Mouse (Mus musculus) bone marrow macrophage, adult 2 months (primary cell): ENCODE measurements around the gene P2rx5.

Experiments
- CTCF ChIP-seq: IDR thresholded peaks from 2 replicates; pipeline ENCODE4 v1.5.1; 2012; ENCODE audit warnings: low read depth, mild to moderate bottlenecking, low read length, moderate library complexity
- POLR2A ChIP-seq: IDR thresholded peaks from 2 replicates; pipeline ENCODE4 v1.6.1; 2012; ENCODE audit warnings: mild to moderate bottlenecking, low read depth, low read length, borderline replicate concordance

DNA sequence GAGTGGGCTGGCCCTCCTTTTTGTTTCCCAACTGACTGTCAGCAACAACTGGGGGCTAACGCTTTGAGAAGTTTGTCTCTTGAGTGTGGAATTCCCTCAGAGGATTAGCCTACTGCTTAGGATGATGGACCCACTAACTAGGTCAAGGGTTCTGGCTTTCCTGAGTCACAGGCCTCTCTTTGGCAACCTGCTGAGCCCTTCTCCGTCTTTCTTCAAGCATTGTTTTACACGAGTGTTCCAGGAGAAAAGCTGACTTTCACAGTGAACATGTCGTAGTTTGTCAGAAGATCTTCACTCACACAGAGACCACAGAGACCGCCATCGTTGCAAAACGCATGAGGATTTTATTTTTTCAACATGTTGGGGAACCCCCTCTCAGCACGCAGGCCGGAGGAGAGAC, 12.0 kb upstream of the P2rx5 start:
- TF ChIP-seq CTCF (no peak), POLR2A (no peak)
